Mouse (Mus musculus) lung, postnatal 36 days (tissue): ENCODE data around the gene Alyref.
"Not testable (repeated sequence)": the region's sequence is repeated elsewhere in the genome, so short reads cannot be mapped to it uniquely, and the experiment has no call there.

ENCODE experiments used
- DNase-seq: peaks from one replicate; pipeline ENCODE4 v3.0.0; 2022; ENCODE audit warnings: mixed read lengths

Gene Alyref

GRCm38 (mm10) chr11:120598990-120599549 lies 905 bp upstream of the Alyref start:
- DNase-seq = no peak

- no peak for DNase-seq
These were observed 627 bp downstream of the Alyref start for GRCm38 (mm10) chr11:120597240-120598235.

GRCm38 (mm10) chr11:120588531-120588930 lies 9.6 kb downstream of the Alyref start:
- DNase-seq = no peak

GRCm38 (mm10) chr11:120583937-120584336 lies 14.2 kb downstream of the Alyref start:
- DNase-seq = no peak

GRCm38 (mm10) chr11:120582982-120583293 lies 15.2 kb downstream of the Alyref start:
- DNase-seq = not testable (repeated sequence)

GRCm38 (mm10) chr11:120582268-120582981 lies 15.7 kb downstream of the Alyref start:
- peak; percentile 84 for DNase-seq

GRCm38 (mm10) chr11:120581490-120582267 lies 16.5 kb downstream of the Alyref start, which contains the start of gene Arhgdia:
Gene Arhgdia, minus strand, starts transcription at chr11:120581624.
- DNase-seq = peak; percentile 89

- DNase-seq = peak; percentile 58
These were observed 17.3 kb downstream of the Alyref start for GRCm38 (mm10) chr11:120580871-120581331.

GRCm38 (mm10) chr11:120580190-120580589 lies 18.0 kb downstream of the Alyref start:
- peak; percentile 67 for DNase-seq

GRCm38 (mm10) chr11:120579316-120580107 lies 18.7 kb downstream of the Alyref start:
- DNase-seq = peak; percentile 85

GRCm38 (mm10) chr11:120578694-120579243 lies 19.4 kb downstream of the Alyref start:
- no peak for DNase-seq

GRCm38 (mm10) chr11:120578024-120578693 lies 20.0 kb downstream of the Alyref start:
- no peak for DNase-seq

GRCm38 (mm10) chr11:120577211-120578023 lies 20.7 kb downstream of the Alyref start:
- DNase-seq = no peak

- DNase-seq = no peak
These were observed 21.7 kb downstream of the Alyref start for GRCm38 (mm10) chr11:120576365-120576981.

GRCm38 (mm10) chr11:120575940-120576339 lies 22.2 kb downstream of the Alyref start:
- DNase-seq = no peak

- no peak for DNase-seq
These were observed 23.1 kb downstream of the Alyref start for GRCm38 (mm10) chr11:120575046-120575445.

- no peak for DNase-seq
These were observed 23.9 kb downstream of the Alyref start for GRCm38 (mm10) chr11:120574278-120574600.

GRCm38 (mm10) chr11:120573585-120574277 lies 24.4 kb downstream of the Alyref start:
- peak; percentile 18 for DNase-seq
